Mouse (Mus musculus) thymus, adult 2 months (tissue): ENCODE measurements at regions not wholly inside any gene's neighbourhood (a gene's known extent, or its start where the extent isn't known, plus 50 kb on each side); places are given as distances from the start of the nearest gene placed in this dataset.

Source experiments
- DNase-seq: peaks from one replicate; pipeline ENCODE4 v3.0.0; 2021
- H3K27ac ChIP-seq: fragments of 200-500 bp; 2 replicates; pipeline ENCODE4 v1.5.1; 2012; ENCODE audit warnings: low read length, control low read depth; ENCODE audit not compliant: control insufficient read depth, insufficient read depth
- H3K27me3 ChIP-seq: fragments of 200-500 bp; 2 replicates; pipeline ENCODE4 v1.6.1; 2012; ENCODE audit warnings: mild to moderate bottlenecking, low read length, moderate library complexity, mixed read lengths; ENCODE audit not compliant: control insufficient read depth, insufficient read depth
- H3K36me3 ChIP-seq: fragments of 200-500 bp; 2 replicates; pipeline ENCODE4 v1.6.1; 2012; ENCODE audit warnings: mild to moderate bottlenecking, low read length, moderate library complexity; ENCODE audit not compliant: control insufficient read depth, insufficient read depth
- H3K4me1 ChIP-seq: fragments of 200-500 bp; replicated peaks from 2 replicates; pipeline ENCODE4 v1.6.1; 2012; ENCODE audit warnings: low read length; ENCODE audit not compliant: control insufficient read depth, insufficient read depth
- H3K4me3 ChIP-seq: fragments of 200-500 bp; 2 replicates; pipeline ENCODE4 v1.5.1; 2012; ENCODE audit warnings: mild to moderate bottlenecking, low read length, control low read depth, moderate library complexity; ENCODE audit not compliant: control insufficient read depth, insufficient read depth
- CTCF ChIP-seq: fragments of 200-500 bp; IDR thresholded peaks from 2 replicates; pipeline ENCODE4 v1.5.1; 2012; ENCODE audit warnings: mild to moderate bottlenecking, control low read depth, low read length, moderate library complexity, borderline replicate concordance; ENCODE audit not compliant: control insufficient read depth, poor library complexity, insufficient read depth; ENCODE audit errors: extremely low read depth
- POLR2A ChIP-seq: fragments of 200-500 bp; IDR thresholded peaks from 2 replicates; pipeline ENCODE4 v1.6.1; 2012; ENCODE audit warnings: mild to moderate bottlenecking, low read length, control low read depth, moderate library complexity; ENCODE audit not compliant: control insufficient read depth, poor library complexity, insufficient read depth; ENCODE audit errors: extremely low read depth
- WGBS: fragments of 180-500 bp; shearing (Covaris S2); methylation state at CpG from one replicate; pipeline ENCODE4 v1.1.7; 2018; 5-methylcytosine and 5-hydroxymethylcytosine counted together

- Histone ChIP-seq H3K36me3 (no peaks in the 10 kb centered on the region), H3K4me3 (no peak overlapping the region), H3K27ac (no peak overlapping the region), H3K27me3 (no peaks in the 10 kb centered on the region), H3K4me1 (no peaks in the 10 kb centered on the region)
- no peak for DNase-seq
- 92% methylated on average over 2 of the region's 2 CpGs for WGBS
- TF ChIP-seq POLR2A (no peak), CTCF (no peak)
These were observed 365.3 kb downstream of the Cbln4 start for GRCm38 (mm10) chr2:171677998-171678397.

- no peaks in the 10 kb centered on the region for H3K4me1 ChIP-seq
- no peak for DNase-seq
- TF ChIP-seq POLR2A = no peak
- TF ChIP-seq CTCF = no peak
- no peaks in the 10 kb centered on the region for H3K27me3 ChIP-seq
- no peak overlapping the region for H3K4me3 ChIP-seq
- no peak overlapping the region for H3K27ac ChIP-seq
- no peaks in the 10 kb centered on the region for H3K36me3 ChIP-seq
- whole genome bisulfite sequencing = 81% methylated on average over 7 of the region's 7 CpGs
These were observed 366.1 kb downstream of the Cbln4 start for GRCm38 (mm10) chr2:171677128-171677527.

- no peaks in the 10 kb centered on the region for H3K27me3 ChIP-seq
- WGBS = 91% methylated on average over 8 of the region's 8 CpGs
- H3K4me1 ChIP-seq = no peaks in the 10 kb centered on the region
- no peaks in the 10 kb centered on the region for H3K36me3 ChIP-seq
- no peak overlapping the region for H3K4me3 ChIP-seq
- H3K27ac ChIP-seq = no peak overlapping the region
- TF ChIP-seq CTCF = no peak
- no peak for TF ChIP-seq POLR2A
- DNase-seq = no peak
These were observed 367.2 kb downstream of the Cbln4 start for GRCm38 (mm10) chr2:171676083-171676482.

- no peak for TF ChIP-seq CTCF
- TF ChIP-seq POLR2A = no peak
- no peaks in the 10 kb centered on the region for H3K4me1 ChIP-seq
- H3K4me3 ChIP-seq = no peak overlapping the region
- no peaks in the 10 kb centered on the region for H3K36me3 ChIP-seq
- no peak overlapping the region for H3K27ac ChIP-seq
- whole genome bisulfite sequencing = 36% methylated on average over 2 of the region's 2 CpGs
- DNase-seq = no peak
- H3K27me3 ChIP-seq = no peaks in the 10 kb centered on the region
These were observed 367.9 kb downstream of the Cbln4 start for GRCm38 (mm10) chr2:171675411-171675810.

- no peak overlapping the region for H3K4me3 ChIP-seq
- TF ChIP-seq POLR2A (no peak), CTCF (no peak)
- 77% methylated on average over 8 of the region's 8 CpGs for WGBS
These were observed 372.2 kb downstream of the Cbln4 start for GRCm38 (mm10) chr2:171670945-171671547.

GRCm38 (mm10) chr2:171668791-171669645 lies 374.2 kb downstream of the Cbln4 start:
- WGBS = 80% methylated on average over 4 of the region's 4 CpGs
- H3K4me3 ChIP-seq = no peak overlapping the region
- H3K27ac ChIP-seq = no peak overlapping the region
- H3K4me1 ChIP-seq = no peaks in the 10 kb centered on the region
- no peaks in the 10 kb centered on the region for H3K36me3 ChIP-seq
- TF ChIP-seq CTCF = no peak
- no peak for TF ChIP-seq POLR2A
- H3K27me3 ChIP-seq = no peaks in the 10 kb centered on the region
- no peak for DNase-seq

More at GRCm38 (mm10) chr2:171670945-171671547, 372.2 kb downstream of the Cbln4 start:
- Histone ChIP-seq H3K27ac (no peak overlapping the region), H3K36me3 (no peaks in the 10 kb centered on the region), H3K27me3 (no peaks in the 10 kb centered on the region), H3K4me1 (no peaks in the 10 kb centered on the region)
- no peak for DNase-seq
